Mouse (Mus musculus) embryonic facial prominence, embryonic 10.5 days (tissue): Measurements from ENCODE around the gene Map2k1. TPM values are rescaled to one million over a fixed set of nuclear protein-coding genes. Genes with fewer than 3 reads are reported as not detected.
"Not testable (repeated sequence)": the region's sequence is repeated elsewhere in the genome, so short reads cannot be mapped to it uniquely, and the experiment has no call there.

Source experiments
- DNase-seq: peaks from one replicate; pipeline ENCODE4 v3.0.0-alpha.2; 2017; ENCODE audit warnings: low spot score
- H3K27ac ChIP-seq: fragments of 300-500 bp; sonication (generic); replicated peaks from 2 replicates; pipeline ENCODE4 v1.5.1; 2016; ENCODE audit warnings: mild to moderate bottlenecking
- H3K27me3 ChIP-seq: fragments of 300-500 bp; sonication (generic); replicated peaks from 2 replicates; pipeline ENCODE4 v1.6.1; 2016; ENCODE audit warnings: low read depth, mild to moderate bottlenecking; ENCODE audit not compliant: poor library complexity, severe bottlenecking
- H3K36me3 ChIP-seq: fragments of 300-500 bp; sonication (generic); replicated peaks from 2 replicates; pipeline ENCODE4 v1.6.1; 2016; ENCODE audit warnings: mild to moderate bottlenecking, moderate library complexity
- H3K4me1 ChIP-seq: fragments of 300-500 bp; sonication (generic); 2 replicates; pipeline ENCODE4 v1.6.1; 2016
- H3K4me3 ChIP-seq: fragments of 300-500 bp; sonication (generic); 2 replicates; pipeline ENCODE4 v1.5.1; 2016; ENCODE audit warnings: mild to moderate bottlenecking, moderate library complexity
- H3K9me3 ChIP-seq: fragments of 300-500 bp; sonication (generic); 2 replicates; pipeline ENCODE4 v1.6.1; 2016; ENCODE audit warnings: mild to moderate bottlenecking
- WGBS: fragments of 180-500 bp; shearing (Covaris S2); methylation state at CpG from one replicate; pipeline ENCODE4 v1.1.7; 2016; 5-methylcytosine and 5-hydroxymethylcytosine counted together
- microRNA-seq: library from miRNA; unstranded; fragments of <30 nt; microRNA quantifications from one replicate; pipeline ENCODE4, GENCODE M21; 2017
- polyA plus RNA-seq: library from polyadenylated mRNA; unstranded; fragments of >200 nt; fragmentation: Nextera tagmentation; extraction: Ambion mirVana; gene quantifications from 2 replicates; pipeline ENCODE4 v1.2.1, GENCODE M21; 2016

Map2k1 gene
- polyA plus RNA-seq, 1 experiment from 2014 or later, result 82.6 TPM

DNA sequence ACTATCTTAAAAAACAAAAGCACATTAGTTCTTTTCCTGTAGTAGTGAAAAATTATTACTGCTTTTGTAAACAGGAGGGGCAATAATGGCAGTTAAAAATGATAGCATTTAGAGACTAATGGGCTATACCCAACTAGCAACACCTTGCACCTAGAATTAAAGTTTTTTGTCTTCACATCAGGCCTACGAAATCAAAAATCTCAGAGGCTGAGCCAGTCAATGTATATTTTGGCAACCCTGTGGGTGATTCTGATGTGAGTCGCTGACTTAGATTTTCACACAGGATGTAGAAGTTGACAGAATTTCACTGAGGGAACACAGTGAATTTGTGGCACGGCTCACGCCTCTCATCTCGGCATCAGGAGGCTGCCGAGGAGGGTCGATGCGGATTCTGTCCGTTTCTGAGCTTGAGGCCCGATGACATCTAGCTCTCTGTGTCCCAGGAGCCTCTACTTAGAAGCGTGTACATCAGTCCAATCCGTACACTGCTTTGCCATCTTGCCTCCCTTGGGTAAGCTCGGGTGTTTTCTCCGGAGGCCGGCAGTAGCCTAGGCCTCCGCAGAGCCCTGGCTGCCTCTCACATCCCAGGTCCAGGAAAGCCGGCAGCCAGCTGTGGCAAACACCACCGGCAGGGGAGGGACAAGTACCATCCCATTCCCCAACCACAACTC lies 81.2 kb downstream of the Map2k1 start:
- Histone ChIP-seq H3K9me3 (no peaks in the 10 kb centered on the region), H3K27me3 (no peaks in the 10 kb centered on the region), H3K36me3 (peaks cover 49% of the 10 kb centered on the region), H3K27ac (peak overlapping the region; percentile 97), H3K4me3 (peak overlapping the region; percentile 74), H3K4me1 (peaks cover 24% of the 10 kb centered on the region)
- DNase-seq, result no peak
- 3% methylated on average over 18 of the region's 18 CpGs for WGBS

DNA sequence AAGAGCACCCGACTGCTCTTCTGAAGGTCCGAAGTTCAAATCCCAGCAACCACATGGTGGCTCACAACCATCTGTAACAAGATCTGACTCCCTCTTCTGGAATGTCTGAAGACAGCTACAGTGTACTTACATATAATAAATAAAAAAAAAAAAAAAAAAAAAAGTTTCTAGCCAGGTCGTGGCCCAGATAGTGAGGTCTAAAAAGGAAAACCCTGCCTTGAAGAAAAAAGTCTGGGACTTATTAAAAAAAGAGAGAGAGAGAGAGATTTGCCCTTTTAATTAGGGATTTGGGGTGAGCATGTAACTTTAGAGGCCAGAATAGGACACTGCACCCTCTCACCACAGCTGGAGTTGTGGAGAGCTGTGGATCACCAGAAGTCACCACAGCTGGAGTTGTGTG lies 83.5 kb downstream of the Map2k1 start:
- DNase-seq, H3K27me3 ChIP-seq, H3K9me3 ChIP-seq, H3K27ac ChIP-seq, H3K4me3 ChIP-seq: not testable (repeated sequence)
- WGBS, result 96% methylated on average over 3 of the region's 3 CpGs
- H3K4me1 ChIP-seq, result peaks cover 21% of the 10 kb centered on the region
- peaks cover 47% of the 10 kb centered on the region for H3K36me3 ChIP-seq

DNA sequence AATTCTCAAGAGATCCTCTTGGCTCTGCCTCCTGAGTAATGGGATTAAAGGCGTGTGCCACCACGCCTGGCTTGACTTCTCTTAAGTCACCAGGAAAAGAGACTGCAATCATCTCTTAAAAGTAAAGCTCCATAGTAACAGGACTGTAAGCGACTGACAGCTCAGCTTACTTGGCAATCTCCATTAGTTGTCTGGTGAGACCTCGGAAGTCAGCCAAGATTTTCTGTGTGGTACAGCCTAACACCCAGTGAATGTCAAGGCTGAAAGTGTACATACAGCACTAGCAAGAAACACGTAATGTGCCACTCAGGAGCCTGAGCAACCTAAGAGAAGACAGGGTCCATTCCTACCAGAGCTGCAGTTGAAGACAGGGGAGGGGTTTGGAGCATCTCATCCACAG lies 93.0 kb downstream of the Map2k1 start:
- H3K27me3 ChIP-seq, result no peaks in the 10 kb centered on the region
- 94% methylated on average over 5 of the region's 5 CpGs for WGBS
- H3K36me3 ChIP-seq, result peaks cover 96% of the 10 kb centered on the region

DNA sequence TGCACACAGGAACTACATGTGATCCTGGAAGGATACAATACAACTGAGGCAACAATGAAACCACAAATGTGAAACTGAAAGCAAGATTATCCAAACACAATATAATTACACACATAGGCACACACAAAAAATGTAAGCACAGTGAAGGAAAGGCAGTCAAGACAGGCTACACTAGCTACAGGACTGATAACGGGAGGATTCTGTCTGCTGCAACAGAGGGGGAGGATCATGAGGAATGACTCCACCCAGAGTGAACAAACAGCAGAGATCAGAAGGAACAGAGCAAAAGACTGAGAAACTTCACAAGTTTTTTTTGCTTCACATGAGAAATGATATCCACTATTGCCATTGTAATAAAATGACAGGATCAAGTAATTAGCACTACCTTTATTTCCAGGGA lies 96.8 kb downstream of the Map2k1 start:
- no peaks in the 10 kb centered on the region for H3K9me3 ChIP-seq
- 95% methylated on average over 1 of the region's 1 CpGs for WGBS
- H3K4me1 ChIP-seq, result no peaks in the 10 kb centered on the region
- peaks cover 100% of the 10 kb centered on the region for H3K36me3 ChIP-seq
- no peaks in the 10 kb centered on the region for H3K27me3 ChIP-seq
- DNase-seq, result no peak
- H3K4me3 ChIP-seq, result no peak overlapping the region
- no peak overlapping the region for H3K27ac ChIP-seq

More for the DNA sequence above, 93.0 kb downstream of the Map2k1 start:
- Histone ChIP-seq H3K27ac (no peak overlapping the region), H3K4me1 (no peaks in the 10 kb centered on the region), H3K4me3 (no peak overlapping the region), H3K9me3 (no peaks in the 10 kb centered on the region)
- no peak for DNase-seq

DNA sequence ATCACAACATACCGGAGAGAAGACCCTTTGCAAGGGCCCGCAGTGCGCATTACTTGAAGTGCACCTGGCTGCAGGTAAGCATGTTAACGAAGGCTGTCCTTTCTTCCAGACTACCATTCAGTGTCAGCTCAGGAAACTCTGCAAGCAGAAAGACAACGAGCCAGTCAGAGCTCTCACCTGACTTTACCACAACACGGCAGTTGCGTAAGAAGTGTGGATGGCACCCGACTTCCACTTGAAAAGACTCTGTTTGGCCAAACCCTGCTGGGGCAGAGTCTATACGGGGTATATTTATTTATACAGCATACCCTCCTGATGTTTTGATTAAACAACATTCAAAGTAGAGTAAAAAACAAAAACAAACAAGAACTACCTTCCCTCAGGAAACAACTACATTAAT lies 113.6 kb downstream of the Map2k1 start:
- DNase-seq, result no peak
- no peaks in the 10 kb centered on the region for H3K9me3 ChIP-seq
- H3K27ac ChIP-seq, result no peak overlapping the region
- H3K4me1 ChIP-seq, result no peaks in the 10 kb centered on the region
- 92% methylated on average over 9 of the region's 9 CpGs for WGBS
- no peaks in the 10 kb centered on the region for H3K27me3 ChIP-seq
- peaks cover 86% of the 10 kb centered on the region for H3K36me3 ChIP-seq
- no peak overlapping the region for H3K4me3 ChIP-seq

DNA sequence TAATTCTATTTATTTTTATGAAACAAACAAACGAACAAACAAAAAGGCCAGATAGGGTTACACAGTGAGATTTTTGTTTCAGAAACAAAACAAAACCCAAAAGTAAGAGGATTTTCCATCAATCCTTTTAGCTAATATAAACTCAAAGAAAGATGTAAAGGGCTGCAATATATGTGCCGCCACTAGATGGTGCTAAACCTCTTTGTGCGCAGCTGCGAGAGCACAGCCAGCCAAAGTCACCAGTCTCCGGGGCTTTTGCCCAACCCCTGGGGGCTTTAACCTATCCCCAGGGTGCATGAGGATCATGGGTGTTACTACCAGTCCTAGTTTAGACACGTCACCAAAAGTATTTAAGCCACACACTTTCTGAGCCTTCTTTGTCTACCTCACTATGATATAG lies 114.5 kb downstream of the Map2k1 start:
- WGBS, result 10% methylated on average over 6 of the region's 6 CpGs
- H3K36me3 ChIP-seq, result peaks cover 77% of the 10 kb centered on the region
- H3K9me3 ChIP-seq, result not testable (repeated sequence)

More for the DNA sequence above, 114.5 kb downstream of the Map2k1 start:
- not testable (repeated sequence) for H3K4me3 ChIP-seq, H3K4me1 ChIP-seq, H3K27ac ChIP-seq, H3K27me3 ChIP-seq
- DNase-seq, result peak; percentile 53

Small RNA genes within 50 kb of the gene (microRNA-seq; reads per million reads assigned to microRNA genes)
- not detected for gene Gm24106

Other genes starting within 250 kb of the Map2k1 start
- gene Smad6, start 231.6 kb downstream of the Map2k1 start, polyA plus RNA-seq, result 7.2 and 7.3 TPM in 2 replicates
- 0.11 TPM in 1 of 2 replicates, not detected in the other for gene Lctl, start 136.5 kb downstream of the Map2k1 start, polyA plus RNA-seq
- 43.7 and 46.1 TPM in 2 replicates for gene Zwilch, start 80.5 kb downstream of the Map2k1 start, polyA plus RNA-seq
- 1,235 and 1,262 TPM in 2 replicates for gene Rpl4, start 80.3 kb downstream of the Map2k1 start, polyA plus RNA-seq
- gene Snapc5, start 74.4 kb downstream of the Map2k1 start, polyA plus RNA-seq, result 29.0 and 31.8 TPM in 2 replicates
- gene Uchl4, start 18.4 kb downstream of the Map2k1 start, polyA plus RNA-seq, result 3.9 and 4.4 TPM in 2 replicates
- 269 and 272 TPM in 2 replicates for gene Tipin, start 27.9 kb upstream of the Map2k1 start, polyA plus RNA-seq
- 20.0 and 23.1 TPM in 2 replicates for gene Dis3l, start 87.7 kb upstream of the Map2k1 start, polyA plus RNA-seq
- gene Megf11, start 132.0 kb upstream of the Map2k1 start, polyA plus RNA-seq, result 0.96 and 1.6 TPM in 2 replicates